Mouse (Mus musculus): ENCODE results near the gene Slc25a40.

The Slc25a40 gene

DNA sequence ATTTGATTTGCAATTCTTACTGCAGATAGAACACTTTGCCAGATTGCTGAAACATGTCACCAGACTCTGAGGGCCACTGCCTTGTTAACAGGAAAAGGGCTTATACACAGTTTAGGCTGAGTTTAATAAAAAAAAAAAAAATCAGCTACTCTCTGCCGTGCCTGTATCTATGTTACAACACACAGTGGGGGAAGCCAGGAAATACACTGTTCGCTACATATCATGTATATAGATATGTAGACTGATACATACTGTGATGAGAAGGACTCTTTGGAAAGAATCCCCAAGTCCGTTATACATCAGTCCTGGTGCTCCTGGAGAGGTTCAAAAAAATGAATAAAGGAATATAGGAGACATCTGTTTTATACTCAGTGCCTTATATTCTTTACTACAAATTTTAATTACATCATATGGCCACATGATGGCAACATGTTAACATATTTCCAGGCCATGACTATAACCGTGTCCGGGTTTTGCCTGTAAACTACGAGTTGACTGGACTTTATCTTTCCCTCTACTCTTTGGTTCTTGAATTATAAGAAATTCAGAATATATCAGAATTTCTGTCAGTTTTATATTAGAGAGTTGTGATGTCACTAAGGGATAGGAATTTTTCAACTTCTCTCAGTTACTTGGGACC lies 66.9 kb downstream of the Slc25a40 start:
- in situ Hi-C loops (cut with MboI): loop anchor here (25.0 kb wide), 2 partner anchors 348 to 573 kb away; no protein-coding TSS in a partner anchor

DNA sequence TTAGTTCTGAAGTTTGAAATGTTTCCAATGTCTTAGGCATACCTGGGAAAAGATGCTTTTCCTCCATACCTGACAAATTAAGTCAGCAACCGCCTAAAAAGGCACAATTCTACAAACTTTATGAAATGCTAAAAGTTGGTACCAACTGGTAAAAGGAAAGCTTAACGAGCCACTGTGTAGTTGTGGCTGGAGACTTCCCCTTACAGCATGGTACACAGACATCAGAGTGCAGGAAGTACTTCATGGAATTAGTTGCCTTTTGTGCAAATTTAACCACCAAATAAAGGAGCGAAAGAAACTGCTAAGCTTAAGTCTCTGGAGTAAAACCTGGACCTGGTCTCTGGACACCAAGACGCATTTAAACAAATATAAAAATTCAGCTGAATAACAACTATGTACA lies 69.1 kb downstream of the Slc25a40 start:
- in situ Hi-C loops (cut with MboI): loop anchor here (25.0 kb wide), 2 partner anchors 346 to 571 kb away; no protein-coding TSS in a partner anchor
